Mouse (Mus musculus): ENCODE measurements around the gene Cox8b.

DNA sequence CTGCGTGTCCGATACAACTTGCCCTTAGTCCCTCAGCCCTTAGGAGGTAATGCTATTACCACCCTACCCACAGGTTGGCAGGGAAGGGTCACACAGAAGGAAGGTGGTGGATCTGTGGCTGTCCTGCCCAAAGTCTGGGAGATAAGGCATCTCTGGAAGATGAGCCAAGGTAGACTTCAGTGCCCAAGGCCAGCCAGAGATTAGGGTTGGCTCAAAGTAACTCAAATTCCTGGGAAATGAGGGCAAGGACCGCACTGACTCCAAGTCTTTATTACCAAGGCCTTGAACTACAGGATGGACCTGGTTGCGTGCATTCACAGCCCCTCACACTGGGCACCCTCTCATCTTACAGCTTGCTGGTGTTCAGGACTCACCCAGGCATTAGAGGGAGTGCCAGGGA lies 48.3 kb downstream of the Cox8b start:
- TF ChIP-seq CTCF (IDR thresholded peaks at IDR 0.05; ENCODE audit: low read depth, low read length): no peak
- TF ChIP-seq EP300 (IDR thresholded peaks at IDR 0.05; ENCODE audit: insufficient read depth, low read depth, low read length): no peak

Measured in ES-Bruce4 (cell line).